Mouse (Mus musculus): ENCODE measurements around the gene Emc10. TPM values are rescaled to one million over a fixed set of nuclear protein-coding genes. Genes with fewer than 3 reads are reported as not detected.

Gene Emc10
- polyA plus RNA-seq, 1 experiment from 2014 or later = 157 TPM

DNA sequence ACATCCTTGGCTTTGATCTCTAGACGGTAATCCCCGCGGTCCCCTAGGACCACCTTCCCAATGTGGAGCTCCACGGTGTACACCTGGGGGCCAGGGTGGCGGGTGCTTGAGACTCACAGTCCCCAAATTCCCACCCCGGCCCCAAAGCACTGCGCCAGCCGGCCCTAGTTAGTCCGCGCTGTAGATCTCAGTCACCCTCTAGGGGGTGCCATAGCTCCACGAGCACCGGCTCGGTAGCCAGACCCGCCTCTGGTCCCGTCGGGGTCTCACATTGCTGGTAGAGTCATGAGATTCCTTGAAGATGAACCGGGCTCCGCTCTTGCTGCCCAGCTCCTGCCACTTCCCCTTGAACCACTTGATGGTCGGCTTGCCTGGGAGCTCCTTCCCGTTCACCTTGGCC is 25.4 kb upstream of the Emc10 start:
- Histone ChIP-seq H3K9ac (replicated peaks) (no peak overlapping the region), H3K27ac (replicated peaks) (no peak overlapping the region), H3K27me3 (replicated peaks) (peaks cover 54% of the 10 kb centered on the region), H3K4me3 (replicated peaks) (no peak overlapping the region), H3K4me1 (peaks cover 14% of the 10 kb centered on the region), H3K36me3 (no peaks in the 10 kb centered on the region), H3K9me3 (replicated peaks) (no peaks in the 10 kb centered on the region), H3K4me2 (peak overlapping the region; percentile 22)
- WGBS = 2% methylated on average over 20 of the region's 20 CpGs
- ATAC-seq (ENCODE audit: low FRiP score) = peak; percentile 42; the same call in 1 of the 2 replicates

DNA sequence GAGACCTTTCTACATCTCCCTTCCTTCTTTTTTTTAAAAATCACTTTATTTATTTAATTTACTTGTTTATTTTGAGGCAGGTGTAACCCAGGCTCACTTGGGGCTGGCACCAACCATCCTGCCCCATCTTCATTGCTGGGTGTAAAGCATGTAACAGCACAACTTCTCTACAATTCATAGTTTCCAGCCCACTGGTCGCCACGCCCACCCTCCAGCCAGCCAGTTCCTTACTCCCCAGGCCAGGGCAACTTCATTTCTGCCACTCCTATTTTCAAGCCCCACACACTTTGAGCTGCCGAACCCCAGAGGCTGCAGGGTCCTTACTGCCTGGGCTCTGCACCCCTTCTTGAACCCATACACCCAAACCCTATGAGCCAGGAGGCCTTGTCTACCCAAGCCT is 24.7 kb upstream of the Emc10 start:
- no peak overlapping the region for H3K27ac ChIP-seq (replicated peaks)
- peaks cover 48% of the 10 kb centered on the region for H3K27me3 ChIP-seq (replicated peaks)
- H3K36me3 ChIP-seq = no peaks in the 10 kb centered on the region
- no peak overlapping the region for H3K9ac ChIP-seq (replicated peaks)
- H3K4me1 ChIP-seq = peaks cover 14% of the 10 kb centered on the region
- no peak overlapping the region for H3K4me2 ChIP-seq
- 78% methylated on average over 3 of the region's 3 CpGs for WGBS
- no peak overlapping the region for H3K4me3 ChIP-seq (replicated peaks)
- H3K9me3 ChIP-seq (replicated peaks) = no peaks in the 10 kb centered on the region
- ATAC-seq (ENCODE audit: low FRiP score) = no peak

DNA sequence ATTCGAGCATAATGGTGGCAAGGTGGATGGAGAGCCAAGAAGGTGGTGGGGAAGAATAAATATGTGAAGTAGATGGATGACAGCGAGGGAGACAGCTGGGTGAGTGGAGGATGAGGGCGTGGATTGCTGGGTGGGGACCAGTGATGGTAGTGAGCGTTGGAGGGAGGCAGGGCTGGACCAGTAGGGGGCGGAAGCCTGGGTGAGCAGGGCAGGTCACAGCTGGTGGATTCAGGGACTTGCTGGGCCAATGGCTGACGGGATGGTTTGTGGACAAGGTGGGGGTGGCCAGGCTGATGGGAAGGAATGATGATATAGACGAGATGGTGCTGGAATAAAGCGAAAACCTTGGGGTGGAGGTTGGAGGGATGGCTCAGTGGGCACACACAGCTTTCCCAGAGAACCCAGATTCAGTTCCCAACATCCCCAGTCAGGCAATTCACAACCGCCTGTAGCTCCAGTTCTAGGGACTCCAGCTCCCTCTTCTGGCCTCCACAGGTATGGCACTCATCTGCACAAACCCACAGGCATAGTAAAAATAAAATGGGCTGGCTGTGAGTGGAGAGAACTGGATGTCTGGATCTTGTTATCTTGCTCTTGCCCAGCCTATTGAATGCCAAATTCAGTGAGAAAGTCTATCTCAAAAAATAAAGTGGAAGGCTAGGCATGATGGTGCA is 23.0 kb upstream of the Emc10 start:
- peaks cover 3% of the 10 kb centered on the region for H3K4me1 ChIP-seq
- no peaks in the 10 kb centered on the region for H3K9me3 ChIP-seq (replicated peaks)
- no peak overlapping the region for H3K4me2 ChIP-seq
- no peak overlapping the region for H3K27ac ChIP-seq (replicated peaks)
- H3K4me3 ChIP-seq (replicated peaks) = no peak overlapping the region
- H3K36me3 ChIP-seq = no peaks in the 10 kb centered on the region
- 71% methylated on average over 9 of the region's 9 CpGs for WGBS
- no peak for ATAC-seq (ENCODE audit: low FRiP score)
- no peak overlapping the region for H3K9ac ChIP-seq (replicated peaks)
- H3K27me3 ChIP-seq (replicated peaks) = peaks cover 39% of the 10 kb centered on the region

DNA sequence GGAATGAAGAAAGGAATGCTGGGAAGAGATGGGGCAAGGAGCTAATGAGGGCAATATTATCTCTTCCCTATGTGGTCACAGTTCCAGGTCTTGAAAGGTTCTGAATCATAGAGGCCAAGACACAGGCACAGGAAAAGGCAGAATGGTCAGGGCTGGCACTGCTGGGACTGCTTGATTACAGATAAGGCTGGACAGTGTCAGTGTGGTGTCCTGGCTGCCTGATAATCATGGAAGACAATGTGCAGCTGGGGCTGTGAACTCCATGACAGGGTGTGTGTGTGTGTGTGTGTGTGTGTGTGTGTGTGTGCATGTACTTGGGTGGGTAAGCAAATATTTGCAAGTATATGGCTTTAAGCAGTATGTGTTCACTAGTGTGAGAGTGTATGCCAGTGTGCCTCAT is 11.2 kb upstream of the Emc10 start:
- no peak for ATAC-seq (ENCODE audit: low FRiP score)
- Histone ChIP-seq H3K9ac (replicated peaks) (no peak overlapping the region), H3K4me3 (replicated peaks) (no peak overlapping the region), H3K27ac (replicated peaks) (no peak overlapping the region), H3K4me1 (no peaks in the 10 kb centered on the region), H3K4me2 (no peak overlapping the region), H3K27me3 (replicated peaks) (peaks cover 5% of the 10 kb centered on the region; the same call in 1 of the 2 replicates), H3K9me3 (replicated peaks) (no peaks in the 10 kb centered on the region), H3K36me3 (no peaks in the 10 kb centered on the region)

DNA sequence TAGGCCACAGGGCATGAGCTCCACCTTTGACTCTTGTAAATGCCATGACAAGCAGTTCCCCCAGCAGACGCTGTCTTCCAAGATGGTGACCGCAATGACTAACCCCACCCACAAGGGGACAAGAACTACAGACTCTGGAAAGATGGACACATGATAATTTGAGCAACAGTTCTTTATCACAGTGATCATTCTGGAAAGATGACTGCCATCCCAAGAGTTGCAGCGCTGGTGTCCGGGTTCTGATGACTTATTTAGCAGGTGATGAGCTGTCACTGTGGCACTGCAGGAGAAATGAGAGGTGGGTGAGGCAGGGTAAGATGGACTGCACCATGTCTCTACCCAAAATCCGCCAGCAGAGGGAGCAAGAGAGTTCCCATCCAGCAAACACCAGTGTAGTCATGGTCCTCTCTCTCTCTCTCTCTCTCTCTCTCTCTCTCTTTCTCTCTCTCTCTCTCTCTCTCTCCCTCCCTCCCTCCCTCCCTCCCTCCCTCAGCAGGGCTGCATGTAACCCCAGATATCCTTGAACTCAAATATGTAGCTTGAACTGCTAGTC is 5.3 kb upstream of the Emc10 start:
- 40% methylated on average over 5 of the region's 5 CpGs for WGBS
- Histone ChIP-seq H3K27ac (replicated peaks) (no peak overlapping the region), H3K9me3 (replicated peaks) (no peaks in the 10 kb centered on the region), H3K4me3 (replicated peaks) (no peak overlapping the region), H3K27me3 (replicated peaks) (no peaks in the 10 kb centered on the region), H3K36me3 (no peaks in the 10 kb centered on the region), H3K9ac (replicated peaks) (no peak overlapping the region), H3K4me1 (peaks cover 10% of the 10 kb centered on the region), H3K4me2 (no peak overlapping the region)
- no peak for ATAC-seq (ENCODE audit: low FRiP score)

DNA sequence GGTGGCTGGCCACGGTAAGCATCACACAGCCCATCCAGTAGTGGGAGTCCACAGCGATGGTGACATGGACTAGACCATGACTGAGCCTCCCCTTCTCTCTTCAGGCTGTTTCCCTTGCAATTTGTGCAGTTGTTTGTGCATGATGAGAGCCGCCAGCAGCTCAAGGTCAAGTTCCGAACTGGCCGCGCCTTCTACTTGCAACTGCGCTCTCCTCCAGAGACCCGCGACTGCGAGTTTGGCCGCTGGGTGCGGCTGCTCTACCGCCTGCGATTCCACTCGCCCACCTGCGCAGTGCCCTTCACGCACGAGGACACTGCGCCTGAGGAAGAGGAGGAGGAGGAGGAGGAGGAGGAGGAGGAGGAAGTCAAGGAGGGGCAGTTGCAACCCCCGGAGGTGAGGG is 3.7 kb upstream of the Emc10 start:
- no peaks in the 10 kb centered on the region for H3K27me3 ChIP-seq (replicated peaks)
- H3K4me1 ChIP-seq = peaks cover 18% of the 10 kb centered on the region
- 66% methylated on average over 20 of the region's 20 CpGs for whole genome bisulfite sequencing
- no peak overlapping the region for H3K9ac ChIP-seq (replicated peaks)
- no peaks in the 10 kb centered on the region for H3K36me3 ChIP-seq
- no peaks in the 10 kb centered on the region for H3K9me3 ChIP-seq (replicated peaks)
- no peak overlapping the region for H3K4me3 ChIP-seq (replicated peaks)
- H3K4me2 ChIP-seq = no peak overlapping the region
- H3K27ac ChIP-seq (replicated peaks) = no peak overlapping the region
- no peak for ATAC-seq (ENCODE audit: low FRiP score)

DNA sequence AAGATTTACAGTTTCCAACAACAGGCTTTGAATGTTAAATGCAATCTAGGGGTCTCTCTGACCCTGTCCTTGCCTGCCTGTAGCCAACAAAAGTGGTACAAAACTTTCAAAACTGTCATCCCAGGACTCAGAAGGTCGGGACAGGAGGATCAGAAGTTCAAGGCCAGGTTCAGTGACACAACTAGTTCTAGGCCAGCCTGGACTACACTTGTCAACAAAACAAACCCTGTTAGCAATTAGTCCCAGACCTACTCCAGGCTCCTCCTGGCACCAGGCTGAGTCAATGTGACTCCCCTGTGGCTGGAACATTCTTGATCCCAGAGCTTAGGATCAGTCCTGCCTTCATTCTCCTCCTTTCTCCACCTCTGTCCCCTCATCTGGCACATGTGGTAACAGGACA is 2.6 kb upstream of the Emc10 start:
- WGBS = 78% methylated on average over 1 of the region's 1 CpGs
- Histone ChIP-seq H3K27ac (replicated peaks) (no peak overlapping the region), H3K4me2 (no peak overlapping the region), H3K9ac (replicated peaks) (no peak overlapping the region), H3K27me3 (replicated peaks) (no peaks in the 10 kb centered on the region), H3K36me3 (0 out of 2 replicates have a peak, but pooled peaks cover 6% of the 10 kb centered on the region), H3K4me3 (replicated peaks) (no peak overlapping the region), H3K4me1 (peaks cover 28% of the 10 kb centered on the region), H3K9me3 (replicated peaks) (no peaks in the 10 kb centered on the region)
- no peak for ATAC-seq (ENCODE audit: low FRiP score)

DNA sequence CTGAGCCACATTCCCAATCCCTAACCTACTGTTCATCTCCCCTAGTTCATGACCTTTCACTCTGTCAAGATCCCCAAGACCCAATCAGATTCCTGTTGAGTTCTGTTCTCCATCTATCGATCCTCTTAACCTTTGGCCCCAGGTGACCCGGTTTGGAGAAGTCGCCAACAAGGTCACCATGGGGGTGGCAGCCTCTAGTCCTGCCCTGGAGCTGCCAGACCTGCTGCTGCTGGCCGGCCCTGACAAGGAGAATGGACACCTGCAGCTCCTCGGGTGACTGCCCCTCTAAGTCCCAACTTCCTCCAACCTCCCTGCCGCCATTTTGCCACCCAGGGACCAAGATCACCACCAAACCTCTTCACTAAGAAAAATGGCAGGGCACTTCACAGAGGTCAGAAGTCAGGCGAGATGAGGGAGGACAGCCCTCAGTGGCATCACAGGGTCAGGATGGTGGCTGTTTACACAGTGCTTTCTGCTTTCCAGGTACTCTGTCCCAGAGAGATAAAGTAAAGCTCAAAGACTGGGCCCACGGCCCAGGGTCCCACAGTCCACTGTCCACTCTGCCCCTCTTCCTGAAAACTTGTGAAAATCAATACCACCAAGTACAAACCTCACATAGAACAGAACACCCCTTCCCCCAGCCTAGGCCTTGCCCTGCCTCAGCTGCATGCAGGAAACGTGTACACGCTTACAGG is 1.2 kb upstream of the Emc10 start:
- Histone ChIP-seq H3K9me3 (replicated peaks) (no peaks in the 10 kb centered on the region), H3K9ac (replicated peaks) (peak overlapping the region; percentile 97), H3K27ac (replicated peaks) (0 out of 2 replicates have a peak overlapping the region, but pooled peaks have one; percentile 99), H3K4me2 (peak overlapping the region; percentile 83), H3K4me1 (peaks cover 28% of the 10 kb centered on the region), H3K36me3 (peaks cover 15% of the 10 kb centered on the region; the same call in 1 of the 2 replicates), H3K4me3 (replicated peaks) (peak overlapping the region; percentile 77), H3K27me3 (replicated peaks) (no peaks in the 10 kb centered on the region)
- WGBS = 83% methylated on average over 10 of the region's 10 CpGs
- ATAC-seq (ENCODE audit: low FRiP score) = no peak

DNA sequence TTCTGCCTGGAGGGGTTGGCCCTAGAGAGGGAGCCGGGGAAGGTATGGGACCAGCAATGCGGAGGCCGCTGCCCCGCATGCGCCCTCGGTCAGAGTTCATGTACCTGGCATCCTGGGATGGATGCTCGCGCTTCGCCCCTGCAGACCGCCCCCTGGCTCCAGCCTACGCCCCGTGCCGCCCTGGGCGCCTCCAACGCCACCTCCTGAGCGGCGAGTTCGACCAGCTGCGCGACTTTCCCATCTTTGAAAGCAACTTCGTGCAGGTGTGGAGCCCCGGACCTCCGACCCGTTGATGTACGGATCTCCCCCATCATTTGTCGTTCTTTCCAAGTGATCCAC is 411 bp upstream of the Emc10 start:
- no peaks in the 10 kb centered on the region for H3K9me3 ChIP-seq (replicated peaks)
- H3K9ac ChIP-seq (replicated peaks) = peak overlapping the region; percentile 97
- peaks cover 23% of the 10 kb centered on the region for H3K36me3 ChIP-seq
- ATAC-seq (ENCODE audit: low FRiP score) = no peak
- H3K4me3 ChIP-seq (replicated peaks) = peak overlapping the region; percentile 77
- H3K4me1 ChIP-seq = peaks cover 29% of the 10 kb centered on the region
- under 1% methylated on average over 26 of the region's 26 CpGs for WGBS
- H3K4me2 ChIP-seq = peak overlapping the region; percentile 83
- H3K27me3 ChIP-seq (replicated peaks) = no peaks in the 10 kb centered on the region
- H3K27ac ChIP-seq (replicated peaks) = peak overlapping the region; percentile 99

DNA sequence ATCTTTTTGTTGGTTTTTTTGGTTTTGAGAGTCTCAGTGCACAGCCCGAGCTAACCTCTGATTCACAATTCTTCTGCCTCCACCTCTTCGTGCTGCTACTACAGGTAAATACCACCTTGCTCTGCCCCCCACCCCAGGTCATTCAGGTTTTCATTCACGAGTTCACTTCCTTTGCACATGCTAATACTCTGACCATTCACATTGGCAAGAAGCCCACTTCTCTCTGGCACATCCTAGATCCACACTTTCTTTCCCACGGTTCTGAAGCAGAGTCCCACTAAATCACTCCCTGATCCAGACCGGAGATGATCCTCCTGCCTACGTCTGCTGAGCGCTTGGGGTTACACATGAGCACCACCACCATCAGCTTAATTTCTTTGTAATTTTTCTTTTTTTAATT is 1.2 kb downstream of the Emc10 start:
- Histone ChIP-seq H3K4me1 (peaks cover 31% of the 10 kb centered on the region), H3K4me2 (peak overlapping the region; percentile 83), H3K9me3 (replicated peaks) (no peaks in the 10 kb centered on the region), H3K9ac (replicated peaks) (peak overlapping the region; percentile 97), H3K36me3 (peaks cover 39% of the 10 kb centered on the region), H3K27ac (replicated peaks) (no peak overlapping the region), H3K27me3 (replicated peaks) (no peaks in the 10 kb centered on the region), H3K4me3 (replicated peaks) (peak overlapping the region; percentile 77)
- 72% methylated on average over 7 of the region's 7 CpGs for WGBS
- ATAC-seq (ENCODE audit: low FRiP score) = no peak

DNA sequence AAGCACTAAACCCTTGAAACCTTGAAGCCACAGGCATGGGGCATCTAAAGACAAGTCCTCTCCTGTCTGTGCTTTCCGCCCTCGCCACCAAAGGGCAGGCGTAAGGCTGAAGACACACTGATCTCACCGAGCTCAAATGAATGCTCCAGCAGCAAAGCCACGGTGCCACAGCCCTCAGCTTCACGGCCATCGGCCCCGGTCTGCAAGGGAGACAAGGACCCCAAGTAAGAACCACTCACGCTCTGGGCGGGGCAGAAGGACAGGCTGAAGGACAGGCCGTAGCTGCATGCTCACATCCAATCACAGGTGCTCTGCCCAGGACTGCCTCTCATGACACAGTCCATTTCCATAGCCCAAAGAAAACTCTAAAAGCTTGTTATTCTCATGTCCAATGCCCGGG is 1.6 kb downstream of the Emc10 start:
- Histone ChIP-seq H3K27me3 (replicated peaks) (no peaks in the 10 kb centered on the region), H3K27ac (replicated peaks) (no peak overlapping the region), H3K36me3 (peaks cover 43% of the 10 kb centered on the region), H3K4me3 (replicated peaks) (no peak overlapping the region; the same call in 1 of the 2 replicates), H3K9ac (replicated peaks) (no peak overlapping the region), H3K9me3 (replicated peaks) (no peaks in the 10 kb centered on the region), H3K4me2 (peak overlapping the region; percentile 83; the same call in 1 of the 2 replicates), H3K4me1 (peaks cover 31% of the 10 kb centered on the region)
- 93% methylated on average over 12 of the region's 12 CpGs for WGBS
- no peak for ATAC-seq (ENCODE audit: low FRiP score)

Data from neural tube, embryonic 15.5 days (tissue).